Mouse (Mus musculus) brain, embryonic 14.5 days (tissue): Measurements from ENCODE around the gene Gm10334.
"Not testable (repeated sequence)": the region's sequence is repeated elsewhere in the genome, so short reads cannot be mapped to it uniquely, and the experiment has no call there.

Source experiments
- CTCF ChIP-seq: fragments of 200-500 bp; IDR thresholded peaks from 2 replicates; pipeline ENCODE4 v1.5.1; 2012; ENCODE audit warnings: inconsistent platforms, mild to moderate bottlenecking, moderate library complexity, borderline replicate concordance; ENCODE audit not compliant: insufficient read depth, insufficient read length; ENCODE audit errors: extremely low read depth
- POLR2A ChIP-seq: fragments of 200-500 bp; IDR thresholded peaks from 2 replicates; pipeline ENCODE4 v1.6.1; 2012; ENCODE audit warnings: mild to moderate bottlenecking, inconsistent platforms, borderline replicate concordance; ENCODE audit not compliant: poor library complexity, insufficient read depth, insufficient read length, severe bottlenecking; ENCODE audit errors: extremely low read depth

GRCm38 (mm10) chr6:41442261-41442660 is 3.7 kb downstream of the Gm10334 start:
- not testable (repeated sequence) for TF ChIP-seq CTCF, POLR2A
